ENCODE assay signal across 23 mouse cellular contexts in the genomic region with DNA sequence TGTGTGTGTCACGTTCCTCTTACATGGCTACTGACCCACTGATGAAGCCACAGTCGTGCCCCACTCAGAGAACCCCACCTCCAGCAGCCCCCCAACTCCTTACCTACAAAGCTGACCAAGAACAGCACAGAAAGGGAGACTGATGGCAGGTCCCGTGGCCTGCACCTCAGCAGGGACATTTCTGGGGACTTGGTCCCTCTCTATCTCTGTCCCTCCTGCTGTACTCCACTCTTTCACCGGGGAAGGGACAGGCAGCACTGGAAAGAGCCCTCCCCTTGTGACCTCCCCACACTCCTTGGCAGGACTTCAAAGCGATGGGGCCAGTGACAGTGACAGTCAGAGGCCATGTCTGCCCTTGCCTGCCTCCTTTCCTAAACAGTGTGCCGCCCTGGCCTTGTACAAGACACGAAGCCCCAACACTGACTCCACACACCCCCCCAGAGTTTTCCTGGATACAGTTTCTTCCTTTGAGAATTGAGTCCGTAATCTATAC. TPM values are rescaled to one million over a fixed set of nuclear protein-coding genes. Genes with fewer than 3 reads are reported as not detected.
DNase-seq lines count a peak whose midpoint lies in the region; ATAC-seq and TF ChIP-seq lines count a peak whose summit lies in the region.
"Had no signal": no experiment of that assay in that cellular context is flagged by ENCODE, and none has a peak within 500 bp of the region (broad histone marks: within the 10 kb centered on the region; RNA-seq: fewer than 3 reads in every experiment).

Gene Gm44805, minus strand, starts transcription at position 222 of the 493 bp plus-strand sequence.
Gene Apoc4, minus strand, starts transcription at position 278 of the 493 bp plus-strand sequence.

- no peak within 1 kb of the TSS for H3K4me2 ChIP-seq in intestine, postnatal 0 days (replicated peaks; ENCODE audit: low read depth)
- H3K4me2 ChIP-seq in intestine, embryonic 15.5 days (replicated peaks): no peak within 1 kb of the TSS
- peak within 1 kb of the TSS; percentile 38 for H3K4me2 ChIP-seq in liver, embryonic 15.5 days
- H3K4me2 ChIP-seq in hindbrain, postnatal 0 days (ENCODE audit: low read depth, low read length): no peak within 1 kb of the TSS
- H3K4me2 ChIP-seq: embryonic facial prominence, embryonic 15.5 days; hindbrain, embryonic 12.5 days; neural tube, embryonic 12.5 days had no signal

- H3K9me3 ChIP-seq in intestine, postnatal 0 days (ENCODE audit: control insufficient read depth): no peaks in the 10 kb centered on the region
- no peaks in the 10 kb centered on the region for H3K9me3 ChIP-seq in intestine, embryonic 15.5 days
- no peaks in the 10 kb centered on the region for H3K9me3 ChIP-seq in liver, embryonic 15.5 days (replicated peaks)
- no peaks in the 10 kb centered on the region for H3K9me3 ChIP-seq in hindbrain, postnatal 0 days (ENCODE audit: low read length)
- H3K9me3 ChIP-seq: embryonic facial prominence, embryonic 15.5 days; hindbrain, embryonic 12.5 days; neural tube, embryonic 12.5 days had no signal

- no peaks in the 10 kb centered on the region for H3K36me3 ChIP-seq in intestine, postnatal 0 days (ENCODE audit: control insufficient read depth, insufficient read depth)
- H3K36me3 ChIP-seq in intestine, embryonic 15.5 days: no peaks in the 10 kb centered on the region
- no peaks in the 10 kb centered on the region for H3K36me3 ChIP-seq in liver, embryonic 15.5 days (replicated peaks)
- no peaks in the 10 kb centered on the region for H3K36me3 ChIP-seq in hindbrain, postnatal 0 days (ENCODE audit: insufficient read depth, low read length)
- H3K36me3 ChIP-seq: embryonic facial prominence, embryonic 15.5 days; hindbrain, embryonic 12.5 days; neural tube, embryonic 12.5 days had no signal

- 55% methylated on average over 8 of the region's 8 CpGs for WGBS in intestine, postnatal 0 days
- 59% methylated on average over 8 of the region's 8 CpGs for WGBS in intestine, embryonic 15.5 days
- WGBS in liver, embryonic 15.5 days (ENCODE audit: insufficient replicate concordance): 59% methylated on average over 8 of the region's 8 CpGs
- WGBS in hindbrain, postnatal 0 days: 60% methylated on average over 8 of the region's 8 CpGs

- ATAC-seq in intestine, postnatal 0 days: no peak
- no peak for ATAC-seq in intestine, embryonic 15.5 days
- ATAC-seq in liver, embryonic 15.5 days (ENCODE audit: insufficient read depth): peak; percentile 32; the same call in 1 of the 2 replicates
- no peak for ATAC-seq in hindbrain, postnatal 0 days
- ATAC-seq: forebrain, embryonic 14.5 days; lung, postnatal 0 days had no signal

- TF ChIP-seq CTCF in intestine, postnatal 0 days (IDR thresholded peaks at IDR 0.05; ENCODE audit: low read depth): no peak
- TF ChIP-seq CTCF in hindbrain, postnatal 0 days (IDR thresholded peaks at IDR 0.05; ENCODE audit: low read depth): no peak

- 0 out of 2 replicates have a peak within 1 kb of the TSS, but pooled peaks have one; percentile 26 for H3K9ac ChIP-seq in intestine, postnatal 0 days (ENCODE audit: low read depth, low read length)
- H3K9ac ChIP-seq in intestine, embryonic 15.5 days: no peak within 1 kb of the TSS
- H3K9ac ChIP-seq in liver, embryonic 15.5 days: 0 out of 2 replicates have a peak within 1 kb of the TSS, but pooled peaks have one; percentile 25
- no peak within 1 kb of the TSS for H3K9ac ChIP-seq in hindbrain, postnatal 0 days (replicated peaks; ENCODE audit: low read length)
- H3K9ac ChIP-seq: embryonic facial prominence, embryonic 15.5 days; hindbrain, embryonic 12.5 days; neural tube, embryonic 12.5 days had no signal

- DNase-seq in adrenal gland, adult 18-20 months (ENCODE audit: low spot score in 2 of 2): peak; percentile 46 to 63
- peak; percentile 74 for DNase-seq in adrenal gland, postnatal 25 days
- no peak for DNase-seq in hindbrain, postnatal 0 days (ENCODE audit: low spot score)
- no peak for DNase-seq in right cerebral cortex, postnatal 14 days
- DNase-seq: cerebellum, adult 2 months; kidney, postnatal 10 days had no signal

- peaks cover 3% of the 10 kb centered on the region; the same call in 1 of the 2 replicates for H3K4me1 ChIP-seq in intestine, postnatal 0 days (replicated peaks; ENCODE audit: control insufficient read depth, insufficient read depth, low read length)
- 0 out of 2 replicates have a peak, but pooled peaks cover 7% of the 10 kb centered on the region for H3K4me1 ChIP-seq in intestine, embryonic 15.5 days (replicated peaks)
- H3K4me1 ChIP-seq in liver, embryonic 15.5 days (replicated peaks): peaks cover 45% of the 10 kb centered on the region
- no peaks in the 10 kb centered on the region for H3K4me1 ChIP-seq in hindbrain, postnatal 0 days (ENCODE audit: insufficient read depth, low read length)
- H3K4me1 ChIP-seq: hindbrain, embryonic 12.5 days; neural tube, embryonic 12.5 days had no signal

- H3K27ac ChIP-seq in intestine, postnatal 0 days (ENCODE audit: low read depth, low read length): peak within 1 kb of the TSS; percentile 68
- H3K27ac ChIP-seq in intestine, embryonic 15.5 days: no peak within 1 kb of the TSS
- H3K27ac ChIP-seq in liver, embryonic 15.5 days (replicated peaks): peak within 1 kb of the TSS; percentile 78
- no peak within 1 kb of the TSS for H3K27ac ChIP-seq in hindbrain, postnatal 0 days
- H3K27ac ChIP-seq: embryonic facial prominence, embryonic 15.5 days; hindbrain, embryonic 12.5 days; neural tube, embryonic 12.5 days had no signal

- no peaks in the 10 kb centered on the region for H3K27me3 ChIP-seq in intestine, postnatal 0 days (replicated peaks; ENCODE audit: control insufficient read depth, insufficient read depth, low read length)
- H3K27me3 ChIP-seq in intestine, embryonic 15.5 days (replicated peaks): no peaks in the 10 kb centered on the region
- no peaks in the 10 kb centered on the region for H3K27me3 ChIP-seq in liver, embryonic 15.5 days
- no peaks in the 10 kb centered on the region for H3K27me3 ChIP-seq in hindbrain, postnatal 0 days (ENCODE audit: insufficient read depth, low read length)
- H3K27me3 ChIP-seq: embryonic facial prominence, embryonic 15.5 days; hindbrain, embryonic 12.5 days; neural tube, embryonic 12.5 days had no signal

- no peak within 1 kb of the TSS for H3K4me3 ChIP-seq in intestine, postnatal 0 days (ENCODE audit: low read depth, low read length)
- H3K4me3 ChIP-seq in intestine, embryonic 15.5 days (replicated peaks): no peak within 1 kb of the TSS
- H3K4me3 ChIP-seq in liver, embryonic 15.5 days (replicated peaks): peak within 1 kb of the TSS; percentile 35
- H3K4me3 ChIP-seq in hindbrain, postnatal 0 days (ENCODE audit: low read length): no peak within 1 kb of the TSS
- H3K4me3 ChIP-seq: embryonic facial prominence, embryonic 15.5 days; hindbrain, embryonic 12.5 days; neural tube, embryonic 12.5 days had no signal

RNA-seq across cellular contexts. Expression of gene Gm44805, which starts in this region (rescaled TPM):
- polyA plus RNA-seq in intestine, postnatal 0 days (2015; fragmentation: Nextera tagmentation; extraction: Ambion mirVana): 5.6 and 13.5 TPM in 2 replicates
- polyA plus RNA-seq in intestine, embryonic 15.5 days (2015; fragmentation: Nextera tagmentation; extraction: Ambion mirVana): 0.71 and 1.2 TPM in 2 replicates
- total RNA-seq in adrenal gland, adult 18-20 months (2021): under 1 TPM in 1 of 2 experiments, not detected in 1; 0.50 TPM
- total RNA-seq in adrenal gland, postnatal 25 days (2021): 1.0 and 3.9 TPM in 2 replicates
- polyA plus RNA-seq in liver, embryonic 15.5 days (2015; fragmentation: Nextera tagmentation; extraction: Ambion mirVana): 22.2 and 29.1 TPM in 2 replicates
- not detected in 2 replicates for total RNA-seq in hindbrain, postnatal 0 days (2014; rRNA removed)
- polyA plus RNA-seq in hindbrain, postnatal 0 days (2015; fragmentation: Nextera tagmentation; extraction: Ambion mirVana): not detected in 2 replicates
- total RNA-seq: ES-E14; granulocyte monocyte progenitor cell, adult 5-6 weeks; layer of hippocampus, adult 8-10 months; left cerebral cortex, adult 8-10 months; monocyte, adult 5-6 weeks had no signal
- polyA plus RNA-seq: C2C12; cerebellum, adult 2 months; embryonic facial prominence, embryonic 15.5 days; forebrain, embryonic 14.5 days; heart, postnatal 0 days; hindbrain, embryonic 12.5 days; intestine, embryonic 14.5 days; limb, embryonic 11.5 days; lung, postnatal 0 days; neural tube, embryonic 12.5 days had no signal

RNA-seq across cellular contexts. Expression of gene Apoc4, which starts in this region (rescaled TPM):
- 0.70 and 1.4 TPM in 2 replicates for polyA plus RNA-seq in intestine, postnatal 0 days (2015; fragmentation: Nextera tagmentation; extraction: Ambion mirVana)
- polyA plus RNA-seq in intestine, embryonic 15.5 days (2015; fragmentation: Nextera tagmentation; extraction: Ambion mirVana): 4.7 and 7.0 TPM in 2 replicates
- 100 to 1,000 TPM in 1 of 2 experiments, 10 to 100 TPM in 1; 31.6 to 112 TPM for total RNA-seq in adrenal gland, adult 18-20 months (2021)
- total RNA-seq in adrenal gland, postnatal 25 days (2021): 86.9 and 90.9 TPM in 2 replicates
- 273 and 372 TPM in 2 replicates for polyA plus RNA-seq in liver, embryonic 15.5 days (2015; fragmentation: Nextera tagmentation; extraction: Ambion mirVana)
- not detected in 2 replicates for total RNA-seq in hindbrain, postnatal 0 days (2014; rRNA removed)
- polyA plus RNA-seq in hindbrain, postnatal 0 days (2015; fragmentation: Nextera tagmentation; extraction: Ambion mirVana): not detected in 2 replicates
- total RNA-seq: granulocyte monocyte progenitor cell, adult 5-6 weeks had no signal
- polyA plus RNA-seq: C2C12; cerebellum, adult 2 months; forebrain, embryonic 14.5 days; hindbrain, embryonic 12.5 days; intestine, embryonic 14.5 days; limb, embryonic 11.5 days; neural tube, embryonic 12.5 days had no signal

Comparison
In these comparisons a context has a peak if more than half of its experiments do, and no peak if none do; other contexts are left out.
1. RNA of gene Apoc4 (total RNA-seq): 31.6 to 112 TPM in adrenal gland, adult 18-20 months and 86.9 to 90.9 TPM in adrenal gland, postnatal 25 days; not detected in hindbrain, postnatal 0 days; every median in the first group is over 10 times any median in the second.
2. RNA of gene Apoc4 (polyA plus RNA-seq): 273 to 372 TPM in liver, embryonic 15.5 days; 4.7 to 7.0 TPM in intestine, embryonic 15.5 days, 0.70 to 1.4 TPM in intestine, postnatal 0 days and not detected in hindbrain, postnatal 0 days; every median in the first group is over 10 times any median in the second.
3. H3K27ac ChIP-seq: peak in intestine, postnatal 0 days (single experiment) and liver, embryonic 15.5 days (single experiment); none in intestine, embryonic 15.5 days (single experiment) and hindbrain, postnatal 0 days (single experiment).
4. H3K9ac ChIP-seq: peak in intestine, postnatal 0 days (single experiment) and liver, embryonic 15.5 days (single experiment); none in intestine, embryonic 15.5 days (single experiment) and hindbrain, postnatal 0 days (single experiment).
5. DNase-seq: peak in adrenal gland, adult 18-20 months (2 of 2) and adrenal gland, postnatal 25 days (single experiment); none in hindbrain, postnatal 0 days (single experiment) and right cerebral cortex, postnatal 14 days (single experiment).